Mouse (Mus musculus): Measurements from ENCODE around the gene Syp. TPM values are rescaled to one million over a fixed set of nuclear protein-coding genes. Genes with fewer than 3 reads are reported as not detected.
A peak's percentile ranks its signal among the peaks of the same experiment; 100 is the strongest.

Gene Syp
- polyA plus RNA-seq, 1 experiment from 2014 or later: 1.3 TPM

GRCm38 (mm10) chrX:7610035-7610434, 28.2 kb upstream of the Syp start:
- 33% methylated on average over 21 of the region's 21 CpGs for WGBS
- no peak overlapping the region for H3K27ac ChIP-seq
- H3K4me1 ChIP-seq (replicated peaks; ENCODE audit: insufficient read depth, low read length): no peaks in the 10 kb centered on the region
- H3K27me3 ChIP-seq (ENCODE audit: insufficient read depth, low read length): no peaks in the 10 kb centered on the region
- no peak for TF ChIP-seq CTCF (IDR thresholded peaks at IDR 0.05; ENCODE audit: low read depth)
- ATAC-seq (replicated peaks; ENCODE audit: low FRiP score, low read depth): no peak
- no peak overlapping the region for H3K9ac ChIP-seq (ENCODE audit: low read depth, low read length)
- peak overlapping the region; percentile 28 for H3K4me3 ChIP-seq (replicated peaks; ENCODE audit: low read depth, low read length)
- H3K36me3 ChIP-seq (ENCODE audit: insufficient read depth, low read length): no peaks in the 10 kb centered on the region
- no peaks in the 10 kb centered on the region for H3K9me3 ChIP-seq (replicated peaks; ENCODE audit: low read length)
- H3K4me2 ChIP-seq (ENCODE audit: low read length): peak overlapping the region; percentile 61
- DNase-seq (ENCODE audit: low spot score): no peak

- Histone ChIP-seq H3K27ac (no peak overlapping the region), H3K9me3 (replicated peaks; ENCODE audit: low read length) (no peaks in the 10 kb centered on the region), H3K4me3 (replicated peaks; ENCODE audit: low read depth, low read length) (peak overlapping the region; percentile 28), H3K9ac (ENCODE audit: low read depth, low read length) (0 out of 2 replicates have a peak overlapping the region, but pooled peaks have one; percentile 37), H3K27me3 (ENCODE audit: insufficient read depth, low read length) (no peaks in the 10 kb centered on the region), H3K4me2 (ENCODE audit: low read length) (peak overlapping the region; percentile 61), H3K4me1 (replicated peaks; ENCODE audit: insufficient read depth, low read length) (no peaks in the 10 kb centered on the region), H3K36me3 (ENCODE audit: insufficient read depth, low read length) (no peaks in the 10 kb centered on the region)
- TF ChIP-seq CTCF (IDR thresholded peaks at IDR 0.05; ENCODE audit: low read depth): no peak
- 33% methylated on average over 26 of the region's 26 CpGs for WGBS
- peak; percentile 2 for DNase-seq (ENCODE audit: low spot score)
- no peak for ATAC-seq (replicated peaks; ENCODE audit: low FRiP score, low read depth)
These were observed 27.6 kb upstream of the Syp start for GRCm38 (mm10) chrX:7610536-7611258.

GRCm38 (mm10) chrX:7617889-7618551, 20.3 kb upstream of the Syp start:
- no peak for TF ChIP-seq CTCF (IDR thresholded peaks at IDR 0.05; ENCODE audit: low read depth)
- WGBS: 78% methylated on average over 12 of the region's 12 CpGs
- no peaks in the 10 kb centered on the region for H3K27me3 ChIP-seq (ENCODE audit: insufficient read depth, low read length)
- no peak overlapping the region for H3K4me3 ChIP-seq (replicated peaks; ENCODE audit: low read depth, low read length)
- no peaks in the 10 kb centered on the region for H3K9me3 ChIP-seq (replicated peaks; ENCODE audit: low read length)
- DNase-seq (ENCODE audit: low spot score) (no peak), ATAC-seq (replicated peaks; ENCODE audit: low FRiP score, low read depth) (no peak)
- no peak overlapping the region for H3K27ac ChIP-seq
- no peaks in the 10 kb centered on the region for H3K4me1 ChIP-seq (replicated peaks; ENCODE audit: insufficient read depth, low read length)
- H3K36me3 ChIP-seq (ENCODE audit: insufficient read depth, low read length): no peaks in the 10 kb centered on the region
- H3K4me2 ChIP-seq (ENCODE audit: low read length): no peak overlapping the region
- H3K9ac ChIP-seq (ENCODE audit: low read depth, low read length): no peak overlapping the region

GRCm38 (mm10) chrX:7632560-7632959, 5.7 kb upstream of the Syp start:
- DNase-seq (ENCODE audit: low spot score): no peak
- TF ChIP-seq CTCF (IDR thresholded peaks at IDR 0.05; ENCODE audit: low read depth): no peak
- H3K4me3 ChIP-seq (replicated peaks; ENCODE audit: low read depth, low read length): no peak overlapping the region
- no peaks in the 10 kb centered on the region for H3K27me3 ChIP-seq (ENCODE audit: insufficient read depth, low read length)
- H3K9me3 ChIP-seq (replicated peaks; ENCODE audit: low read length): no peaks in the 10 kb centered on the region
- no peak overlapping the region for H3K4me2 ChIP-seq (ENCODE audit: low read length)
- H3K9ac ChIP-seq (ENCODE audit: low read depth, low read length): no peak overlapping the region
- WGBS: 82% methylated on average over 6 of the region's 6 CpGs
- no peak for ATAC-seq (replicated peaks; ENCODE audit: low FRiP score, low read depth)
- no peaks in the 10 kb centered on the region for H3K4me1 ChIP-seq (replicated peaks; ENCODE audit: insufficient read depth, low read length)
- H3K36me3 ChIP-seq (ENCODE audit: insufficient read depth, low read length): no peaks in the 10 kb centered on the region
- no peak overlapping the region for H3K27ac ChIP-seq

- H3K4me2 ChIP-seq (ENCODE audit: low read length): no peak overlapping the region
- H3K9me3 ChIP-seq (replicated peaks; ENCODE audit: low read length): no peaks in the 10 kb centered on the region
- H3K9ac ChIP-seq (ENCODE audit: low read depth, low read length): no peak overlapping the region
- no peaks in the 10 kb centered on the region for H3K27me3 ChIP-seq (ENCODE audit: insufficient read depth, low read length)
- ATAC-seq (replicated peaks; ENCODE audit: low FRiP score, low read depth) (no peak), DNase-seq (ENCODE audit: low spot score) (no peak)
- no peaks in the 10 kb centered on the region for H3K4me1 ChIP-seq (replicated peaks; ENCODE audit: insufficient read depth, low read length)
- no peak overlapping the region for H3K27ac ChIP-seq
- TF ChIP-seq CTCF (IDR thresholded peaks at IDR 0.05; ENCODE audit: low read depth): no peak
- no peaks in the 10 kb centered on the region for H3K36me3 ChIP-seq (ENCODE audit: insufficient read depth, low read length)
- H3K4me3 ChIP-seq (replicated peaks; ENCODE audit: low read depth, low read length): no peak overlapping the region
- WGBS: 74% methylated on average over 3 of the region's 3 CpGs
These were observed 3.2 kb upstream of the Syp start for GRCm38 (mm10) chrX:7635101-7635500.

GRCm38 (mm10) chrX:7639536-7640325, 1.5 kb downstream of the Syp start:
- DNase-seq (ENCODE audit: low spot score): no peak
- Histone ChIP-seq H3K4me2 (ENCODE audit: low read length) (no peak overlapping the region), H3K9ac (ENCODE audit: low read depth, low read length) (no peak overlapping the region), H3K9me3 (replicated peaks; ENCODE audit: low read length) (no peaks in the 10 kb centered on the region), H3K4me1 (replicated peaks; ENCODE audit: insufficient read depth, low read length) (no peaks in the 10 kb centered on the region), H3K27me3 (ENCODE audit: insufficient read depth, low read length) (no peaks in the 10 kb centered on the region), H3K36me3 (ENCODE audit: insufficient read depth, low read length) (no peaks in the 10 kb centered on the region), H3K4me3 (replicated peaks; ENCODE audit: low read depth, low read length) (no peak overlapping the region), H3K27ac (no peak overlapping the region)
- TF ChIP-seq CTCF (IDR thresholded peaks at IDR 0.05; ENCODE audit: low read depth): no peak
- peak; percentile 17; the same call in 1 of the 2 replicates for ATAC-seq (replicated peaks; ENCODE audit: low FRiP score, low read depth)
- 26% methylated on average over 13 of the region's 13 CpGs for WGBS
